Mouse (Mus musculus): ENCODE results near the gene Rgl2.

DNA sequence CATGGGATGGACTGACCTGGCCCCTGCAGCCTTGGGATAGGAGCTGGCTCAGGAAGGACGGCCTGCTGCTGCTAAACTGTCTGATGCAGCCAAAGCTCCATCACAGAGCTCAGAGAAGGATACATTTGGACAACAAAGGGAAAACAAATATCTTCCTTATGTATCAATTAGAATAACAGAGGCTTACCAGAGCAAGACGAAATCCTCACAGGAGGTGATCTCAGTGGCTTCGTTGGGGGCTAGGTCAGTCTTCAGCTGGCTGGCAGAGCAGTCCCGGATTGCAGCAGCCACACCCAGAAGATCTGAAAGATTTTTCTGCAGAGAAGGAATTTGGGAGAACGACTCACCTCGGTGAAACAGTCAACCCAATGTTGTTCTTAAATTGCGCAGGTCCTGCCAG lies 36.9 kb upstream of the Rgl2 start:
- TF ChIP-seq POLR2A (IDR thresholded peaks at IDR 0.05; ENCODE audit: insufficient read depth, low read length): no peak
- no peak for TF ChIP-seq CTCF (IDR thresholded peaks at IDR 0.05; ENCODE audit: low read depth, low read length)
- TF ChIP-seq EP300 (IDR thresholded peaks at IDR 0.05; ENCODE audit: insufficient read depth, low read depth, low read length): 0 out of 2 replicates have a peak, but pooled peaks have one; percentile 21

All from ES-Bruce4 (cell line).